Comparison of ENCODE assay signal across 39 mouse cellular contexts in genomic region chr5:145462321-145462720, GRCm38 (mm10). TPM values are rescaled to one million over a fixed set of nuclear protein-coding genes. Genes with fewer than 3 reads are reported as not detected.
"Had no signal": no experiment of that assay in that cellular context is flagged by ENCODE, and none has a peak within 500 bp of the region (broad histone marks: within the 10 kb centered on the region; RNA-seq: fewer than 3 reads in every experiment).

No protein-coding gene starts in this region.

- H3K9me3 ChIP-seq: intestine, embryonic 15.5 days had no signal

- H3K27me3 ChIP-seq: hindbrain, embryonic 12.5 days; intestine, embryonic 15.5 days; kidney, embryonic 15.5 days; limb, embryonic 12.5 days; liver, embryonic 13.5 days; liver, embryonic 15.5 days had no signal

- H3K4me3 ChIP-seq: heart, adult 2 months; hindbrain, embryonic 10.5 days; hindbrain, embryonic 12.5 days; intestine, embryonic 15.5 days; kidney, embryonic 15.5 days; left cerebral cortex, adult 2 months; limb, embryonic 10.5 days; limb, embryonic 12.5 days; liver, embryonic 13.5 days; liver, embryonic 15.5 days had no signal

- H3K4me2 ChIP-seq: heart, embryonic 11.5 days; hindbrain, embryonic 12.5 days; hindbrain, embryonic 14.5 days; intestine, embryonic 15.5 days; kidney, embryonic 15.5 days; limb, embryonic 12.5 days; liver, embryonic 11.5 days; liver, embryonic 13.5 days; liver, embryonic 15.5 days had no signal

- H3K4me1 ChIP-seq: hindbrain, embryonic 10.5 days; hindbrain, embryonic 12.5 days; intestine, embryonic 15.5 days; kidney, embryonic 15.5 days; limb, embryonic 10.5 days; limb, embryonic 12.5 days; liver, embryonic 13.5 days; liver, embryonic 15.5 days had no signal

- ATAC-seq: hindbrain, embryonic 16.5 days; inflammation-experienced regulatory T-cells, adult 6 months; intestine, embryonic 15.5 days; intestine, postnatal 0 days; liver, postnatal 0 days had no signal

- H3K36me3 ChIP-seq: hindbrain, embryonic 10.5 days; hindbrain, embryonic 12.5 days; intestine, embryonic 15.5 days; kidney, embryonic 15.5 days; limb, embryonic 10.5 days; limb, embryonic 12.5 days; liver, embryonic 13.5 days; liver, embryonic 15.5 days had no signal

- H3K27ac ChIP-seq: heart, adult 2 months; hindbrain, embryonic 10.5 days; hindbrain, embryonic 12.5 days; hindbrain, embryonic 14.5 days; intestine, embryonic 15.5 days; kidney, embryonic 15.5 days; kidney, postnatal 0 days; left cerebral cortex, adult 2 months; limb, embryonic 10.5 days; limb, embryonic 12.5 days; liver, embryonic 13.5 days; liver, embryonic 15.5 days had no signal

- DNase-seq: gastrocnemius, postnatal 14 days; gastrocnemius, postnatal 36 days; heart, adult 2 months; heart, postnatal 10 days; heart, postnatal 4 days; kidney, adult 18-20 months; kidney, adult 9 months; kidney, postnatal 14 days; kidney, postnatal 36 days; liver; liver, embryonic 13.5 days; liver, postnatal 0 days had no signal

- H3K9ac ChIP-seq: hindbrain, embryonic 12.5 days; hindbrain, embryonic 14.5 days; intestine, embryonic 15.5 days; kidney, embryonic 15.5 days; limb, embryonic 12.5 days; liver, embryonic 13.5 days; liver, embryonic 15.5 days; liver, postnatal 0 days had no signal

RNA-seq across cellular contexts. Expression of gene Cyp3a16, which starts 7.2 kb away (rescaled TPM):
- total RNA-seq: gastrocnemius, adult 8-10 months; gastrocnemius, postnatal 14 days; gastrocnemius, postnatal 36 days; heart, adult 2 months; heart, postnatal 10 days; heart, postnatal 25 days; heart, postnatal 4 days; layer of hippocampus, adult 18-20 months; layer of hippocampus, adult 8-10 months; layer of hippocampus, postnatal 10 days; layer of hippocampus, postnatal 25 days; left cerebral cortex, adult 2 months; left cerebral cortex, postnatal 14 days; left cerebral cortex, postnatal 36 days had no signal
- polyA plus RNA-seq: gonadal fat pad, adult 2 months; heart, adult 2 months; heart, embryonic 11.5 days; heart, embryonic 14.5 days; hindbrain, embryonic 10.5 days; hindbrain, embryonic 12.5 days; hindbrain, embryonic 14.5 days; hindbrain, embryonic 16.5 days; inflammation-experienced regulatory T-cells, adult 6 months; intestine, embryonic 15.5 days; intestine, postnatal 0 days; kidney, embryonic 15.5 days; kidney, postnatal 0 days; large intestine, adult 2 months; limb, embryonic 10.5 days; limb, embryonic 12.5 days; limb, embryonic 14.5 days; liver, embryonic 11.5 days had no signal
